Comparison of ENCODE assay signal across 20 mouse cellular contexts in the genomic region with DNA sequence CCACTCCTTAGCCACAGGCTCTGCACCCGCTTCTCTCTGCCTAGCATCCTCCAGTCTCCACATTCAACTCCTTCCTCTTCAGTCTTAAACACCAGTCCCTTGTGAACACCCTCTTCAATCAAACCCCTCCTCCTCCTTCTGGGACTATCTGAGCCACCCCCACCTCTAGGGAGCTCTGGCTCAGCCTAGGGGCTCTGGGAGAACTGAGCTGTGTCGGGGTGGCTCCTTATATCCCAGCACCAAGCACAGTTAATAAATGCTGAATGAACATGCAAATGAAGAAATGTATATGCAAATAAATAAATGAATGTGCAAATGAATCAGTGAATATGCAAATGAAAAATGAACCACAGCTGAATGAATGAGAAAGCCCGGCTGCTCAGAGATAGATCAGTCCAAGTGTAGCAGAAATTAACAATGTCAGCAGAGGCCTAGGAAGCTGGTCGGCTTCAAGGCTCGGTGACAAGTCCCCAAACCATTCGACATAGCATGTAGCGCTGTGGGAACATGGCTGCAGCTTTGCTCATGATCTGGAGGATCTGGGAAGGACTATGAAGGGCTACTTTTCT.
DNase-seq lines count a peak whose midpoint lies in the region; ATAC-seq and TF ChIP-seq lines count a peak whose summit lies in the region.
"Had no signal": no experiment of that assay in that cellular context is flagged by ENCODE, and none has a peak within 500 bp of the region (broad histone marks: within the 10 kb centered on the region; RNA-seq: fewer than 3 reads in every experiment).

No protein-coding gene starts in this region.

- H3K9me3 ChIP-seq in E14TG2a.4 (ENCODE audit: low read length), result peaks cover 26% of the 10 kb centered on the region
- 0 out of 2 replicates have a peak, but pooled peaks cover 3% of the 10 kb centered on the region for H3K9me3 ChIP-seq in forebrain, embryonic 13.5 days (replicated peaks)
- H3K9me3 ChIP-seq in midbrain, embryonic 13.5 days, result no peaks in the 10 kb centered on the region
- H3K9me3 ChIP-seq: liver, embryonic 12.5 days had no signal

- peaks cover 3% of the 10 kb centered on the region; the same call in 1 of the 2 replicates for H3K36me3 ChIP-seq in E14TG2a.4 (ENCODE audit: insufficient read depth, low read length)
- H3K36me3 ChIP-seq in forebrain, embryonic 13.5 days (ENCODE audit: poor library complexity, severe bottlenecking), result no peaks in the 10 kb centered on the region
- no peaks in the 10 kb centered on the region for H3K36me3 ChIP-seq in midbrain, embryonic 13.5 days
- H3K36me3 ChIP-seq: liver, embryonic 12.5 days had no signal

- WGBS in forebrain, embryonic 13.5 days, result 69% methylated on average over 7 of the region's 7 CpGs
- 70% methylated on average over 7 of the region's 7 CpGs for WGBS in midbrain, embryonic 13.5 days

- H3K27ac ChIP-seq in forebrain, embryonic 13.5 days, result peak overlapping the region; percentile 46
- H3K27ac ChIP-seq in midbrain, embryonic 13.5 days, result peak overlapping the region; percentile 57
- H3K27ac ChIP-seq: liver, embryonic 12.5 days had no signal

- 0 out of 2 replicates have a peak, but pooled peaks have one; percentile 23 for ATAC-seq in frontal cortex, adult (ENCODE audit: low TSS enrichment)
- ATAC-seq in forebrain, embryonic 13.5 days, result peak; percentile 85
- ATAC-seq in midbrain, embryonic 13.5 days, result peak; percentile 74; the same call in 1 of the 2 replicates
- ATAC-seq: inflammation-experienced regulatory T-cells, adult 6 months; liver, embryonic 12.5 days had no signal

- H3K4me1 ChIP-seq in E14TG2a.4 (replicated peaks; ENCODE audit: low read depth, low read length), result peaks cover 53% of the 10 kb centered on the region
- peaks cover 21% of the 10 kb centered on the region for H3K4me1 ChIP-seq in forebrain, embryonic 13.5 days
- peaks cover 22% of the 10 kb centered on the region for H3K4me1 ChIP-seq in midbrain, embryonic 13.5 days (replicated peaks)
- H3K4me1 ChIP-seq: liver, embryonic 12.5 days had no signal

- no peak for DNase-seq in frontal cortex, postnatal 14 days (ENCODE audit: low spot score in 2 of 2)
- no peak for DNase-seq in adrenal gland, postnatal 4 days (ENCODE audit: low spot score in 2 of 2)
- no peak for DNase-seq in adrenal gland, adult 8-10 months
- no peak for DNase-seq in adipocyte (ENCODE audit: low spot score)
- DNase-seq: adrenal gland, postnatal 14 days; cerebellum, adult 9-11 months; gastrocnemius, postnatal 36 days; heart, postnatal 14 days; kidney, adult 9 months; layer of hippocampus, postnatal 36 days; lung, embryonic 14.5 days; lung, postnatal 4 days; right cerebral cortex, postnatal 4 days; thymus, postnatal 14 days had no signal

- H3K9ac ChIP-seq in forebrain, embryonic 13.5 days, result no peak overlapping the region
- no peak overlapping the region for H3K9ac ChIP-seq in midbrain, embryonic 13.5 days (replicated peaks)
- H3K9ac ChIP-seq: liver, embryonic 12.5 days; lung, embryonic 14.5 days had no signal

- no peak overlapping the region for H3K4me2 ChIP-seq in forebrain, embryonic 13.5 days
- no peak overlapping the region for H3K4me2 ChIP-seq in midbrain, embryonic 13.5 days (replicated peaks)
- H3K4me2 ChIP-seq: liver, embryonic 12.5 days; lung, embryonic 14.5 days had no signal

- no peaks in the 10 kb centered on the region for H3K27me3 ChIP-seq in E14TG2a.4 (ENCODE audit: insufficient read depth, low read length)
- no peaks in the 10 kb centered on the region for H3K27me3 ChIP-seq in forebrain, embryonic 13.5 days
- H3K27me3 ChIP-seq in midbrain, embryonic 13.5 days, result no peaks in the 10 kb centered on the region

- TF ChIP-seq CTCF in E14TG2a.4 (conservative IDR thresholded peaks at IDR 0.05; ENCODE audit: low read length), result no peak

- H3K4me3 ChIP-seq in E14TG2a.4 (replicated peaks; ENCODE audit: low read length), result peak overlapping the region; percentile 55
- no peak overlapping the region for H3K4me3 ChIP-seq in forebrain, embryonic 13.5 days
- no peak overlapping the region for H3K4me3 ChIP-seq in midbrain, embryonic 13.5 days (replicated peaks)
- H3K4me3 ChIP-seq: liver, embryonic 12.5 days had no signal

Comparison
In these comparisons a context has a peak if more than half of its experiments do, and no peak if none do; other contexts are left out.
1. ATAC-seq: peak in every context shown above with its lines; median percentile 85 in forebrain, embryonic 13.5 days; 74 in midbrain, embryonic 13.5 days; 23 in frontal cortex, adult.